Mouse (Mus musculus): ENCODE results near the gene Vmn1r123. TPM values are rescaled to one million over a fixed set of nuclear protein-coding genes. Genes with fewer than 3 reads are reported as not detected.
"Not testable (repeated sequence)": the region's sequence is repeated elsewhere in the genome, so short reads cannot be mapped to it uniquely, and the experiment has no call there.

The Vmn1r123 gene
- polyA plus RNA-seq (2015; fragmentation: Nextera tagmentation; extraction: Ambion mirVana), result not detected in 2 replicates

GRCm38 (mm10) chr7:21161885-21162284 is at the start of gene Vmn1r123:
Gene Vmn1r123 (plus strand): TSS chr7:21162185.
- not testable (repeated sequence) for H3K9ac ChIP-seq (ENCODE audit: low read depth, low read length); H3K27me3 ChIP-seq (ENCODE audit: control insufficient read depth, insufficient read depth, low read depth, low read length); H3K27ac ChIP-seq (ENCODE audit: low read length); H3K4me2 ChIP-seq (ENCODE audit: low read depth, low read length); H3K36me3 ChIP-seq (ENCODE audit: control insufficient read depth, insufficient read depth); H3K4me3 ChIP-seq (ENCODE audit: low read depth, low read length); ATAC-seq (ENCODE audit: low read depth); H3K4me1 ChIP-seq (ENCODE audit: control insufficient read depth, low read depth, low read length); H3K9me3 ChIP-seq (replicated peaks; ENCODE audit: control insufficient read depth, low read length)
- 18% methylated on average over 1 of the region's 3 CpGs for WGBS (ENCODE audit: insufficient replicate concordance)

GRCm38 (mm10) chr7:21134028-21134427 is 28.0 kb upstream of the Vmn1r123 start, which contains the start of gene Vmn1r122:
Gene Vmn1r122 (minus strand): TSS chr7:21134128.
- H3K27ac ChIP-seq (ENCODE audit: low read length); H3K9ac ChIP-seq (ENCODE audit: low read depth, low read length); H3K4me2 ChIP-seq (ENCODE audit: low read depth, low read length); H3K4me1 ChIP-seq (ENCODE audit: control insufficient read depth, low read depth, low read length); H3K9me3 ChIP-seq (replicated peaks; ENCODE audit: control insufficient read depth, low read length); ATAC-seq (ENCODE audit: low read depth); H3K27me3 ChIP-seq (ENCODE audit: control insufficient read depth, insufficient read depth, low read depth, low read length); H3K4me3 ChIP-seq (ENCODE audit: low read depth, low read length); H3K36me3 ChIP-seq (ENCODE audit: control insufficient read depth, insufficient read depth): not testable (repeated sequence)
- 31% methylated on average over 2 of the region's 3 CpGs for WGBS (ENCODE audit: insufficient replicate concordance)

GRCm38 (mm10) chr7:21190323-21190722 is 28.3 kb downstream of the Vmn1r123 start, which contains the start of gene Gm5157:
Gene Gm5157 (minus strand): TSS chr7:21190423.
- not testable (repeated sequence) for H3K4me3 ChIP-seq (ENCODE audit: low read depth, low read length); H3K36me3 ChIP-seq (ENCODE audit: control insufficient read depth, insufficient read depth); H3K27ac ChIP-seq (ENCODE audit: low read length); H3K27me3 ChIP-seq (ENCODE audit: control insufficient read depth, insufficient read depth, low read depth, low read length); H3K4me1 ChIP-seq (ENCODE audit: control insufficient read depth, low read depth, low read length); ATAC-seq (ENCODE audit: low read depth); H3K9ac ChIP-seq (ENCODE audit: low read depth, low read length); H3K9me3 ChIP-seq (replicated peaks; ENCODE audit: control insufficient read depth, low read length); H3K4me2 ChIP-seq (ENCODE audit: low read depth, low read length)
- 21% methylated on average over 1 of the region's 2 CpGs for WGBS (ENCODE audit: insufficient replicate concordance)

Other genes starting within 250 kb of the Vmn1r123 start
- not detected in 2 replicates for gene Vmn1r118, start 249.8 kb upstream of the Vmn1r123 start, polyA plus RNA-seq (2015; fragmentation: Nextera tagmentation; extraction: Ambion mirVana)
- not detected in 2 replicates for gene Vmn1r119, start 149.7 kb upstream of the Vmn1r123 start, polyA plus RNA-seq (2015; fragmentation: Nextera tagmentation; extraction: Ambion mirVana)
- not detected in 2 replicates for gene Vmn1r120, start 108.4 kb upstream of the Vmn1r123 start, polyA plus RNA-seq (2015; fragmentation: Nextera tagmentation; extraction: Ambion mirVana)
- gene Vmn1r121, start 63.7 kb upstream of the Vmn1r123 start, polyA plus RNA-seq (2015; fragmentation: Nextera tagmentation; extraction: Ambion mirVana), result not detected in 2 replicates
- not detected in 2 replicates for gene Vmn1r122, start 28.1 kb upstream of the Vmn1r123 start, polyA plus RNA-seq (2015; fragmentation: Nextera tagmentation; extraction: Ambion mirVana)
- gene Gm5157, start 28.2 kb downstream of the Vmn1r123 start, polyA plus RNA-seq (2015; fragmentation: Nextera tagmentation; extraction: Ambion mirVana), result not detected in 2 replicates
- gene Vmn1r124, start 98.4 kb downstream of the Vmn1r123 start, polyA plus RNA-seq (2015; fragmentation: Nextera tagmentation; extraction: Ambion mirVana), result not detected in 2 replicates
- gene Vmn1r125, start 110.0 kb downstream of the Vmn1r123 start, polyA plus RNA-seq (2015; fragmentation: Nextera tagmentation; extraction: Ambion mirVana), result not detected in 2 replicates
- gene Vmn1r126, start 139.3 kb downstream of the Vmn1r123 start, polyA plus RNA-seq (2015; fragmentation: Nextera tagmentation; extraction: Ambion mirVana), result not detected in 2 replicates
- not detected in 2 replicates for gene Vmn1r127, start 157.7 kb downstream of the Vmn1r123 start, polyA plus RNA-seq (2015; fragmentation: Nextera tagmentation; extraction: Ambion mirVana)
- gene Vmn1r128, start 187.2 kb downstream of the Vmn1r123 start, polyA plus RNA-seq (2015; fragmentation: Nextera tagmentation; extraction: Ambion mirVana), result not detected in 2 replicates
- gene Vmn1r129, start 199.1 kb downstream of the Vmn1r123 start, polyA plus RNA-seq (2015; fragmentation: Nextera tagmentation; extraction: Ambion mirVana), result not detected in 2 replicates